Mouse (Mus musculus) left cerebral cortex, adult 18-20 months (tissue): ENCODE measurements at regions not wholly inside any gene's neighbourhood (a gene's known extent, or its start where the extent isn't known, plus 50 kb on each side); places are given as distances from the start of the nearest gene placed in this dataset.

Experiments used
- DNase-seq, 2 experiments: peaks; one replicate each; pipeline ENCODE4 v3.0.0; 2021 to 2022; ENCODE audit warnings: low spot score in 2 of 2, mixed read lengths in 1 of 2

DNA sequence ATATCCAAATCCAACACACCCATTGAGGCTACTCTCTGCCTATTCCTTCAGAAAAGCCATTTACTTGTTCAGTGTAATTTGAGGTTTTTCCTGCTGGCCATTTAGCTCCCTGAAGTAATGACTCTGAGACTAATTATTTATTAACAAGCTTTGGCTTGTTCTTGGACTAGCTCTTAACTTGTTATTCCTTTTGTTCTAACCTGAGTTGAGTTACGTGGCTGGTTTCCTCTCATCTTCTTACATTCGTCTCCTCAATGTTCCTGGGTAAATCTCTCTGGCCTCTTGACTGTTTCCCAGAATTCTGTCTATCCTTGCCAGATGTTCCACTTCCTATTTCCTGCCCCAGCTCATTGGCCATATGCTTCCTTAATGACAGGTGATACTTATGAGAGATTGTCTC, 157.2 kb downstream of the Pmp22 start:
- no peak for DNase-seq

DNA sequence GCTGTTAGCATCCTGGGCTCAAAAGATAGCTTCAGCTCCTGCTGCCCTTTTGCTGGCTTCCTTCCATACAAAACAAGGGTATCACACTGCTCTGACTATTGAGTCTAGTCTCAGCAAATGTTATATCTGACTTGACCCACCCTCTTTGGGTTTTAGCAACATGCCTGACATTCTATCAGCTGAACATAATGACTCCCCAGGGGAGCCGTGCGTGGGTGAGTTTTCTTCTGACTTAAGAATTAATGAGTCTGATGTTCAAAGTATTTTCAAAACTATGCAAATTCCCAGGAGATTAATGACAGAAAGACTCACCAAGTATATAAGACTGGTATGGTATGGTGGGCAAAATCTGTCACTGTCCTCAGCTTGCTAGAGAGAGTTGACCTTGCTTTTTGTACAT, 159.0 kb downstream of the Pmp22 start:
- DNase-seq, result no peak

DNA sequence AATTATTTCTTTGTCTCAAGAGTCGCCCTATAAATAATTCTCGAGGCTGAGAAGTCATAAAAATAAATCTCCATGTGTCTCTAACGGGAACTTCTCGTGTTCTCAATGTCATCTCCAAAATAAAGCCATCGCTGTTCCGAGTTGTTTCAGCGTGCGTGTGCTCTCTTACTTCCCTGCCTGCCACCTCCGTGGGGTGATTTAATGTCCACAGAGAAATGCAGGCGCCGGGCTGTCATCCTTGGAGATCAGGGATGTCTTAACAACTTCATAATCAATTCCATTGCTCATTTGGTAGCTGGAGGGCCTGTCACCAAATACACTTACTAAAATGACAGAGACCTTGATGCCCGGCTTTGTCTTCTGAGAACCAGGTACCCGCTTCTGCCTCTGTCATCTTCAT, 161.8 kb downstream of the Pmp22 start:
- no peak for DNase-seq

DNA sequence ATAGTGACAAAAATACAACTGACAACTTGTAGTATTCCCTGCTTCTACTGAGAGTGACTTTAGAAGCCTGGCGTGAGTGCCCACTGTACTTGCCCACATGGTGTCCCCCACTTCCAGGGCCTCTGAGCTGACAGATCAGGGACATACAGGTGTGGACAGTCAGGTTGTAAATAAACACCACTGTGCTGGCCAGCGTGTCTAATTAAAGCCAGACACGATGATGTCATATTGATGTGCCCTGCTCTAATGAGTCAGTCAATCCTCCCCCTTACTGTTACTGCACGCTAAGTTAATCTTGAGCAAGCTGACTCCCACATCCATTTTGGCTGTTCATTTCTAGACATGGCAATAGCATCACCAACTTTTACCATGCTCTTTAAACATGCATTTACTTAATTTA, 164.7 kb downstream of the Pmp22 start:
- DNase-seq, result no peak

DNA sequence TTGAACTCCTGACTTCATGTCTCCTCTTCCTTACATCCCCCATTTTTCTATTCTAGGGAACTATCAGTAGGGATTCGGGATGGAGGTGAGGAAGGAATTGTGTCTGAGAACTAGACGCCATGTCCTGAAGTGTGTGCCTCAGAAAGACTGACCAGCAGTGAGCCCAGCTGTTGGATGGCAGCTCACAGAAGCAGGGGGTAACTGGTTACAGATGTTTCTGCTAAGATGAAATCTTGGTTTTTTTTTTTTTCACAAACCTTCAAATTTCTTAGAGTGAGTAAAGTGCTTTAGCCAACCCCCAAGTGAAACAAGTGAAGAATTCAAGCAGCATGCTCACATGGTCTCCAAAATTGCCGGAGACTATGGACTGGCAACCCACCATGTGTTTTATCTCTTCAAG, 165.7 kb downstream of the Pmp22 start:
- no peak for DNase-seq

DNA sequence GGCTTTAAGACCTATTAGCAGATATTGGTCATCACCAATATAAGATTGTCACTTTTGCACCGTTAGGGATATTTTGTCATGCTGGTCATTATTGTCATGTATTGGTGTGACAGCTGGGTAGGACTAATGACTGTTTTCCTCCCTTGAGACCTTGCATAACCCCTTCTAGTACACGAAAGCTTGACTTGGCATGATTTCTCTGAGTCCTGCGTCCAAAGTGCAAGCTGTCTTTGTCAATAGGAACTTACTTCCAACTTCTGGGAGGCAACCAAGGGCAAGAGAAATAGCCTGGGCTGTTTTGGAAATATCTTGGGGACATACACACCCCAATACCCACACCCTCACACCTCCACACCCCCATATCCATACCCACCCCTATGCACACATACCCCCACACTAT, 167.7 kb downstream of the Pmp22 start:
- no peak for DNase-seq

DNA sequence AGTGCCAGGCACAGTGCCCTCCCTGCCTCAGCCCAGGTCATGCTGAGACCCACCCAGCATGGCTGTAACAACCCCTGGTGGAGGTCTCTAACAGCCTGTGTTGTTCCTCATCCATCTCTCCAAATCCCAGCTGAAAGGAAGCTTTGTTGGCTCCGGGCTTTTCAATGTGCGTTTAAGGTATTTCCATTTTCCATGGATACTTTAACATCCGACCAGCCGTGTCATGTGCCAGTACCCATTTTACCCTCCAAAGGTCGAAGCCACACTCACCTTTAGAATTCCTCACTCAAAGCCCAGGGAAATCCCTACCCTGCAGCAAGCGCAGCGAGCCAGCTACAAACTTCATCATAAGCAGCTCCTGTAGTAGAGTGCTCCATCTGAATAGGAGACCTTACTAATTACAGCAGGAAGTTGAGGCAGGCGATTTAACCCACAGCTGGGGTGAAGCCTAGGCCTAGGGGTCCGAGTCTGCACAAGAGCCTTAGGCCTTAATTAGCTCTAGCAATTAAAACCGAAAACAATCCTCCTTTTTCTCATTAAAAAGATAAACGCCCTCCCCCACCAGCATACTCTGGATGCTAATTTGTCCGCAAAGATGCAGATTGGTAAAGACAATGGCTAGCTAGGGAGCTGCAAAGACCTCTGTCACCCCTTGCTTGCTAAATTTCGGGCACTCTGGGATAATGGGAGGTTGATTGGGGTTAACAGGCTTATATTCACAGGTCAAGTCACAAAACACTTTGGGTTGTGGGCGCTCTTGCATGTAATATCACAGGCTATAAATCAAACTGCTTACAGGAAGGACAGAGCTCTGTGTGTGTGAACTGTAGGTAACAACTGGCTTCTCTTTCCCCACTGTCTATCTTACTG, 171.2 kb downstream of the Pmp22 start:
- DNase-seq, result no peak

DNA sequence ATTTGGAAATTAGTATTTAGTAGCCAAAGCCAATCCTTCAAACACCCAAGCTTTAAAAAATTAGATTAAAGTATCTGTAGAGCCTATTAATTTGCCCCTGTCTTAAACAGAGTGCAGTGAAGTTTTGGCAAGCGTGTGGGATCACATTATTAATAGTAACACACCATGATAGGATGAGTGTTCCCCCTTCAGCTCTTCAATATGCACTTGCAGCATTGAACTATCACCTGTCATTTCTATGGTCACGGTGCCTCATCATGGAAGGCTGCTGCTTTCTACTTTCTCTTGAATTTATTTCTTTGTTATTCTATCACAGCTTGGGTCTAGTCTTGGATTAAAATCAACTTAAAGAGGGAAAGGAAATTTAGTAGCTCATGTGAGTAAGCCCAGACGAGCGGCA, 196.4 kb downstream of the Pmp22 start:
- DNase-seq, result no peak

DNA sequence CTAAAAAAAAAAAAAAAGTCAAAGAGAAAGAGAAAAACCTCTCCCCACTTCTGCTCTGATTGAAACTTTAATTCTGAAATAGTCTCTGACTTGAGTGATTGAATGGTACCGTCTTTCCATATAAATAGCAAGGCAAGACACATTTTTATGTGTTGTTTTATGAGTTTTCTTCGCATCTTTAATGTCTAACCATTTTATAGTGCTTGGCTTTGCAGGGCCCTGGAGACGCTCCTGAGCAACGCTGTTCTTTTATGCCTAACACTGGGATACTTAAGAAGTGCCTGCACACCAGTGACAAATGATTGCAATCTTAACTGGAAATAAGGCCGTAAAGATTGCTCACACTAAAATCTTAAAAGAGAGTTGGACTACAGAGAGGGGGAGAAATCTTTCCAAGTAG, 198.1 kb downstream of the Pmp22 start:
- no peak for DNase-seq

DNA sequence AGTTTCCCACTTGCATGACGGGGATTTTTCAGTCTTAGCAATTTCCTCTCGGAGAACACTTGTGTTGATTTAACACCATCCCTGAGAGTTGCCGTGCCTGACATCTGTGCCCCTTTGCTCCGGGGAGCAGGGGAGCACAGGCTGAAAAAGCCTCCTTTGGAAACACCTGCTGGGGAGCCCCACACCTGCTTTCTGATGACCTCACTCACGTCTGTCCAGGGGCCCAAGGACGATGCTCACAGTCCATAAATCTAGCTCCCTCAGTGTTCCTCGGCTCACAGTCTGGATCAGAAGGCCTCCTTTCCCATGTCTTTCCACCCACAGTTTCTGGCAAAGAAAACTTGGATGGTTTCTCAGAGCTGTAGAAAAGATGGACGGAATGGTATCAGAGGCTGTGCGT, 208.7 kb downstream of the Pmp22 start:
- no peak for DNase-seq

DNA sequence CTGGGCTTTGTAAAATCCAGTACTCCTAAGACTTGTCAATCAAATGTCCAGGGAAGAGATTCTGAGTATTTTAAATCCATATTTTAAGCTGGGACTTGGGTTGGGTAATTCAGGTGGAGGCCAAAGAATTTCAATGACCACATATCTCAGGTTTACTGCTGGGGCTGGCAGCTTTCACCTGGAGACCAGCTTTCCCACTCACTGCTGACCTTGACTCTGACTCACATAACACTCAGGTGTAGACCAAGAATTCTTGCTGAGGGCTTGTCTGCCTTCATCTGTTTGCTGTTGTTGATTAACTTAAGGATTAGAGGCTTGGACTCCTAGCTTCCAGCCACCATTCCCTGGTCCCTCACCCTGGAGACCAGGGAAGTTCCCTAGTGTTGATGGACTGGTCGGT, 209.5 kb downstream of the Pmp22 start:
- no peak for DNase-seq

DNA sequence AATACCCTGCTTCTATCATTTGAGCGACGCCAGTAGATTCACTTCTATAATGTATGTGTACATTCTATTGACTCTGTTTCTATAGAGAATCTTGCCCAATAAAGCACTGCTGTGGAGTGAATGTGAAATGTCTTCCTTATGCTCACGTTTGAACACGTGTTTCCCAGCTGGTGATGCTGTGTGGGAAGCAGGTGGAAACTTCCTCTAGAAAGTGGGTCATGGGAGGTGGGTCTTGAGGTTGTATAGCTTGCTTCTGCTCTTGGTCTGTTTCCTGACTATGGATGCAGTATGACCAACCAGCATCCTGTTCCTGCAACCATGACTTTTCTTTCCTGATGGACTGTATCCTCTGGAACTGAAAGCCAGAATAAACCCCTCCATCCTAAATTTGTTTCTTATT, 216.9 kb downstream of the Pmp22 start:
- DNase-seq, result no peak

DNA sequence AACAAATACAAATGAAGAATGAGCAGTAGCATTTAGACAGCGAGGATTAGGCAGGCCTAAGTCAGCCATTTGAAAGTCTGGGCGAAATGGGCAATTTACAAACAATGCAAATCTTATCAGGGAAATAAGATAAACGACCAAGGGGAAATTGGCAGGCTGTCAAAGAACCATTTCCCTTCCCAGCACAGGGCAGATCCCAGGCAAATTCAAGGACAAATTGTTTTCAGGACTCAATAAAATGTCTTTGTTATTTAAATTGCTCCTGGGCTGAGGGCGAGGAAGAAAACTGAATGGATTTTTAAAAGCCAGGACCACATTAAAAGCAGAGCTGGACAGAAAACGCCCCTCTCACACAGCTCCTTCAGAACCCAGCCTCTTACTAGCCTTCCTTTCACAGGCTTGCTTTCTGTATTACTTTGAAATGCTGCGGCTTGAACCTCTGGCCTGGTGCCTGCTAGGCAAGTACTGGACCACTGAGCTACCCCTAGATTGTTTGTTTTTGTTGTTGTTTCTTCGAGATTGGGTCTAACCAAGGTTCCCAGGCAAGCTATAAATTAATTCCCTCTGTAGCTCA, 221.4 kb downstream of the Pmp22 start:
- no peak for DNase-seq

DNA sequence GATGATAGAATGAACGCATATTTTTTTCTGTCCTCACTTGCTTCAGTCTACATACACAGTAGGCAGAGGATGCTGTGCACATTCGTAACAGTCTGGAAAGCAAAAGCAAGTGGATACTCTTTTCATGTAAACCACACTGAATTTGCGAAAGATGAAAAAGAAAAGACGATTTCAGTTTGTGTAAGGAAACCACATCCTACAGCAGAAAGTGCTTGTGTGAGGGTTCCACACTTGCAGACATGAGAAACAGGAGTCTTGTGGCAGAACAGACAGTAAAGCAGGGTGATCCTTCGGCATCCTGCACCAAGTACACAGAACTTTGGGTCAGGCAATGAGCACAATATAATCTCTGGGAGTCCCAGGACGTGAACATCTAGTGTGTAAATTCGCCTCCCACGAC, 223.2 kb downstream of the Pmp22 start:
- no peak for DNase-seq

DNA sequence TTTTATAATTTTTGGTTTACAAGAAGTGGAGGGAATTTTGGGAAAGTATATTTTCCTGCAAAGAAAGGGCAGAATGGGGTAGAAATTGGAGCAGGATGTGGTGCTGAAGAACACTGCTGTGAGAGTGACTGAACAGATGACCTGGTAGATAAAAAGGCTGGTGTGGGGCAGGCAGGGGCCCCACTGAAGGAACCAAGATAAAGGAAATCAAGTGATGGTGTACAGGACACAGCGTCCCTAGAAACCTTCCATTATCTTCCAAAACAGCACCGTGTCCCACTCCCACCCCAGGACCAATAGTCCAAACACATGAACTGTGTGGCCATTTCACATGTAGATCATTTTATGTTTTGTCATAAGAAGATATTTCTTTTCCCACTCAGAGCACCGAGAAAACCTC, 224.2 kb downstream of the Pmp22 start:
- DNase-seq, result no peak

DNA sequence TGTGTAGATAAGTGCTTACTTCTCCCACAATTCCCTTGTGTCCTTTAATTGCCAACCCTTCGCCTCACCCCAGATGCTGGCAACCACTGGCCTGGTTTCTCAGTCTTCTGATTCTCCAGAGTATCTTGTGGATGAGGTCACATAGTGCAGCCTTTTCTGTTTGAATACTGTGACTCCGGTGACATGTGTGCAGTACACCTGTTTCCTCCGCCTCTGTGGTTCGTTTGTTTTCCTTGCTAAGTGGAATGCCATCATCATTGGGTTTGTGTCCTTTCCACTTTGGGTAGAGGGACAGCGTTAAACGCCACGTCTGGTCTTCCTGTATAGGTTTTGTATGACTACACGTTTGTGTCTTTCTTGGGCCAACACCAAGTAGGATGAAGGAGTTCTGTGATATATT, 224.9 kb downstream of the Pmp22 start:
- DNase-seq, result no peak

DNA sequence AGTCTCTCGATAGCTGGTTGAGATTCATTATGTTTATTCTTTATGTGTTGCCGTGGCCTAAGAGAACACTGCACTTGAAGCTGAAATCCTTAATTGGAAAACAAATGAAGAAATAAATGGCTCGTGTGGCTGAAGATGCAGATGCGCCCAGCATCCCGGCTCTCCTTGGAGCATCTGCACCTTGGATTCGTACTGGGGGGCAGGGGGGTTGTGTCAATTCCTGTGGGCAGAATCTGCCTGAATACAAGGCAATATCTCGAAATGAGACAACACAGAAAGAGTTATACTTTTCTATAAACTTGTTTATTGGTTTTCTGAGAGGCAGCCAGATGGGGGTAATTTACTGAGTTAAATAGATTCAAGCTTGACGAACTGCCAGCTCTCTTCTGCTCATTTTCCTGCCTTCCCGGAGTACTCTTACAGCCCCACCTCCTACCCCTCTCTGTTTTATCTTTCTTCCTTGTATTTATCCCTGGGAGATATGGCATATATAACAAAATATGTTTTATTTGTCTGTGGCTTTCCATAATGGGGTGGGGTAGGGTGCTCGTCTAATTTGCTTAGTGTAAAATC, 229.1 kb downstream of the Pmp22 start:
- no peak for DNase-seq

DNA sequence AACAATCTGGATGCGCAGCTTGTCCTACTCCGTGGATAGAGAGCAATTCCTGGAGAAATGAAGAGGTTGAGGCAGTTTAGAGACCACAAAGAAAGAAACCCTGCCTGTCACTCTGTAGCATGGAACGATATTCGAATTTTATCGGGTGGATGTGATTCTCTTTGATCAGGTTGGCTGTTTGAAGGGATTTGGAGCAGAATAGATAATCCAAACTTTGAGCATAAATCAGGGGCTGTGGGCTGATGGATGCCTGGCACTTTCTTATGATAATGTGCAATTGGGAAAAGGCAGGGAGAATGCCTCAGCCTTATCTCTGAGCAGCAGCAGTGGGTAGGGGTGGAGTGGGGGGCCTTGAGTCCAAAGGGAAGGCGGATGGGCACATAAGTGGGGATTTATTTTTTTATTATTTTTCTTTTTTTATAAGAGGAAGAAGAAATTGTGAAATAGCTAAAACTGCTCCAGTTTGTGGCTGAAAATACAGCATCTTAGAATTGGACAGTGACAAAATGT, 239.0 kb downstream of the Pmp22 start:
- DNase-seq, result no peak

DNA sequence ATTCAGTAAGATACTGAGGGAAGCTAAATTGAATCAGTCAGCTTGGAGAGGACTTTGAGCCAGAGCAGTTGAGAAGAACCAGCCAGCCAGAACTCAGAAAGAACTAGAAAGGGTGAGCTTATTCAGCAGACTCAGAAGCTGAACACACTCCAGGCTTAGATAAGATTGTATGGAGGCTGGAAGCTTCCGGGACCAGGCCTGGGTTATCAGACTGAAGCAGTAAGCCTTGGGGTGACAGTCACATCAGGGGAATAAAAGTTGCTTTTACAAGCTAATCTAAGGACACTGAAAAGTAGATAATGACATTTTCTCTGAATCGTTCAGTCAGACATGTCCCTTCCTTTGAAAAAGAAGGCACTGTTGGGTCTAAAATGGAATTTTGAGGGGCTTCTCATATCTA, 240.7 kb downstream of the Pmp22 start:
- DNase-seq, result no peak

DNA sequence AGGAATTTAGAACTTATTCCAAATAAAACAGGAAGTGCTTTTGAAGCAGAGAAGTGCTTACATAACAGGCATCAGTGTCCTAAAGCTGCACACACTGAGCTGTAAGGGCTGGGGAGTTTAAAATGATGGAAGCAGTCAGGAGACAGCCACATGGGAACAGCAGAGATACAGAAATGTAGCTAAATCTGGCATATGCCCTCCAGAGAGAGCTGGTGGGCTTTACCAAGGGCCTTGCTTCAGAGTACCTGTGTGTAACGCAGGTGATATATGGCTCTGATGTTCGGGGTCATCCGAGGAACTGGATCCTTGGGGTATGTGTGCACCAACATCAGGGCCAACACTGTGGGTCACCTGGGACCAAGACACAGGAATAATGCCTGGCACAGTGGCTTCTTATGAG, 247.5 kb downstream of the Pmp22 start:
- no peak for DNase-seq

DNA sequence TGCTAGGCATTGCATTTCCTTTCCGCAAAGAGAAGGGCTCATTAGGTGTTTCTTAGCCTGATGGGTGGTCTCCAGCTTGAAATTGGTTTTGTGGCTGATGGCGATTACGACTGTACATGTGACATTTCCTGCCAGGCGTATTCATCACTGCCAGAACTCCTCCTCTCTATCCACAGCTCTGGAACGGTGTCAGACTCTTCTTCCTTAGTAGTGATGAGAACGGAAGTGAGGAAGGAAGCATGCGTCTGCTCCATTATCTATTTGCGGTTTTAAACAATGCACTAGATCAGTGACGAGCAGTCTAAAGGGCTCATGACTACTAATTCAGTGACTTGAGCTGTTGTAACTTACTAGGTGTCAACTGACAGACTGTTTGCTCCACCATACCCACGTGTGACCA, 248.2 kb downstream of the Pmp22 start:
- no peak for DNase-seq

DNA sequence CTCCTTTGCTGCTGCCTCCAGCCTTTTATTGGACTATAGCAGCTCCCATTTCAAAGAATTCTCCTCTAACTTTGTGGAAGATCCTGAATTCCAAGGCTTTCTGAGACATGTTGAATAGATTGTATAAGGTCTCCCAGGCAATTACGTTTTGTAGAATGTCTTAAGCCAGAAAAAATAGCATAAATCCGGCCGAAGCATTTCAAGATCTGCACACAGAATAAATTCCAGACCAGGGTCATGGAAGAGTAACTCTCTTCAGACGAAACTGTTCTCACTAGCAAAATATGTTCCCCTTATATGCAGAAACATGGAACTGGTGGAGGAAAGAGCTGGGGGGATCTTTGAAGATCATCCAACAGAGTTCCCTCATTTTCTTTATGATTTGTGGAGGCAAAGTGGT, 259.5 kb downstream of the Pmp22 start:
- no peak for DNase-seq

DNA sequence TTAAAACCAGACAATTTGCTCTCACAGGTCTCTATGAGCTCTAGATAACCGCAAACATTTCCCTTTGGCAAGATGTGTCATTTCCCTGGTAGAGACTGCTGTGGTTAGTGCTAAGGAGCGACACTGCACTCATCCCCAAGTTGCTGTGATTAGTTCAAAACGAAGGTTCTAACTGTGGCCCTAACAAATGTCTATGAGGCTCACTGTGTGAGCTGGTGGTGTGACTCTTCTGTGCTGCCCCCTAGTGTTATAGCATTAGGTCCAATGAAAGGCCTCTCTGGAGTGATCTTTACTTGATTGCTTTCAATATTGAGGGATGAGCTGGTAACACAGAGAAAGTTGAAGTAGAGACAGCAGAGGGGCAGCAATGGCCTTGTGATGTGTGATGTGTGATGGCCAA, 262.7 kb downstream of the Pmp22 start:
- no peak for DNase-seq
